Mouse (Mus musculus) small intestine, adult 2 months (tissue): Measurements from ENCODE around the gene E130311K13Rik.

Source experiments
- CTCF ChIP-seq: fragments of 200-500 bp; IDR thresholded peaks from 2 replicates; pipeline ENCODE4 v1.5.1; 2012; ENCODE audit warnings: low read depth, mild to moderate bottlenecking, control low read depth, inconsistent platforms, low read length, moderate library complexity, mixed read lengths; ENCODE audit not compliant: insufficient replicate concordance, insufficient read length; ENCODE audit errors: extremely low read depth
- POLR2A ChIP-seq: fragments of 200-500 bp; IDR thresholded peaks from 2 replicates; pipeline ENCODE4 v1.6.1; 2012; ENCODE audit warnings: low read depth, mild to moderate bottlenecking, control low read depth, inconsistent platforms, low read length, moderate library complexity

- no peak for TF ChIP-seq CTCF
- TF ChIP-seq POLR2A = no peak
Observed at GRCm38 (mm10) chr3:63904157-63904556, 25.1 kb downstream of the E130311K13Rik start.
